Mouse (Mus musculus) heart, embryonic 14.5 days (tissue): ENCODE data around the gene Myl6. TPM values are rescaled to one million over a fixed set of nuclear protein-coding genes. Genes with fewer than 3 reads are reported as not detected.
A peak's percentile ranks its signal among the peaks of the same experiment; 100 is the strongest.

Source experiments
- ATAC-seq: fragments of 200-750 bp; cut with Nextera tagmentation; 2 replicates; pipeline ENCODE4 v1.8.0; 2017; ENCODE audit warnings: low read depth, moderate TSS enrichment; ENCODE audit not compliant: insufficient number of reproducible peaks, insufficient read depth, low FRiP score
- H3K27ac ChIP-seq, 2 experiments: fragments of 200-500 bp in 1 of 2; fragments of 300-500 bp in 1 of 2; sonication (generic) in 1 of 2; replicated peaks in 1 of 2; 2 replicates each; pipeline ENCODE4 v1.5.1; 2012 to 2014; ENCODE audit warnings: low read depth in 2 of 2, low read length in 2 of 2, control low read depth in 1 of 2, mild to moderate bottlenecking in 1 of 2, mixed read lengths in 1 of 2; ENCODE audit not compliant: control insufficient read depth in 1 of 2, insufficient read depth in 1 of 2
- H3K27me3 ChIP-seq: fragments of 300-500 bp; sonication (generic); 2 replicates; pipeline ENCODE4 v1.6.1; 2014; ENCODE audit warnings: mild to moderate bottlenecking, low read length, control low read depth; ENCODE audit not compliant: control insufficient read depth, insufficient read depth
- H3K36me3 ChIP-seq: fragments of 300-500 bp; sonication (generic); 2 replicates; pipeline ENCODE4 v1.6.1; 2014; ENCODE audit warnings: mild to moderate bottlenecking, control low read depth, low read length, mixed read lengths; ENCODE audit not compliant: control insufficient read depth, insufficient read depth
- H3K4me1 ChIP-seq, 2 experiments: fragments of 200-500 bp in 1 of 2; fragments of 300-500 bp in 1 of 2; sonication (generic) in 1 of 2; 2 replicates each; pipeline ENCODE4 v1.6.1; 2012 to 2014; ENCODE audit warnings: low read length in 2 of 2, control low read depth in 1 of 2, mixed read lengths in 1 of 2; ENCODE audit not compliant: control insufficient read depth in 2 of 2, insufficient read depth in 2 of 2
- H3K4me2 ChIP-seq: fragments of 300-500 bp; sonication (generic); 2 replicates; pipeline ENCODE4 v1.6.1; 2014; ENCODE audit warnings: mild to moderate bottlenecking, low read length
- H3K4me3 ChIP-seq, 2 experiments: fragments of 200-500 bp in 1 of 2; fragments of 300-500 bp in 1 of 2; sonication (generic) in 1 of 2; 2 replicates each; pipeline ENCODE4 v1.5.1; 2012 to 2014; ENCODE audit warnings: low read length in 2 of 2, mild to moderate bottlenecking in 2 of 2, control low read depth in 1 of 2, low read depth in 1 of 2, moderate library complexity in 1 of 2; ENCODE audit not compliant: control insufficient read depth in 1 of 2, insufficient read depth in 1 of 2
- H3K9ac ChIP-seq: fragments of 300-500 bp; sonication (generic); 2 replicates; pipeline ENCODE4 v1.6.1; 2014; ENCODE audit warnings: mild to moderate bottlenecking, low read length
- H3K9me3 ChIP-seq: fragments of 300-500 bp; sonication (generic); 2 replicates; pipeline ENCODE4 v1.6.1; 2016; ENCODE audit warnings: low read length, control low read depth; ENCODE audit not compliant: control insufficient read depth
- WGBS: fragments of 180-500 bp; shearing (Covaris S2); extraction: QIAGEN DNeasy Blood & Tissue Kit; methylation state at CpG from one replicate; pipeline ENCODE4 v1.1.7; 2014; 5-methylcytosine and 5-hydroxymethylcytosine counted together
- polyA plus RNA-seq: library from polyadenylated mRNA; unstranded; fragments of >200 nt; fragmentation: Nextera tagmentation; extraction: Ambion mirVana; gene quantifications from 2 replicates; pipeline ENCODE4 v1.2.1, GENCODE M21; 2014

Gene Myl6
- polyA plus RNA-seq, 1 experiment from 2014 or later, result 1,246 TPM

- H3K4me1 ChIP-seq, result peaks cover 22 to 27% of the 10 kb centered on the region in 2 experiments
- no peak overlapping the region for H3K4me3 ChIP-seq
- peak overlapping the region; percentile 80 to 83 for H3K27ac ChIP-seq
- no peaks in the 10 kb centered on the region for H3K9me3 ChIP-seq
- no peak for ATAC-seq
- H3K36me3 ChIP-seq, result peaks cover 79% of the 10 kb centered on the region
- H3K27me3 ChIP-seq, result no peaks in the 10 kb centered on the region
- 43% methylated on average over 5 of the region's 5 CpGs for WGBS
- H3K4me2 ChIP-seq, result peak overlapping the region; percentile 83; the same call in 1 of the 2 replicates
- H3K9ac ChIP-seq, result peak overlapping the region; percentile 62
These were observed 4.6 kb downstream of the Myl6 start for GRCm38 (mm10) chr10:128489380-128489779.

- Histone ChIP-seq H3K4me1 (peaks cover 22 to 27% of the 10 kb centered on the region in 2 experiments), H3K27ac (0 out of 4 replicates have a peak overlapping the region, but pooled peaks of 1 of the 2 experiments have one; percentile 6), H3K9ac (no peak overlapping the region), H3K4me3 (no peak overlapping the region), H3K9me3 (no peaks in the 10 kb centered on the region), H3K4me2 (no peak overlapping the region), H3K36me3 (peaks cover 85% of the 10 kb centered on the region), H3K27me3 (no peaks in the 10 kb centered on the region)
- ATAC-seq, result no peak
- WGBS, result 75% methylated on average over 4 of the region's 4 CpGs
These were observed 5.2 kb downstream of the Myl6 start for GRCm38 (mm10) chr10:128488776-128489175.

- WGBS, result 92% methylated on average over 22 of the region's 22 CpGs
- Histone ChIP-seq H3K4me3 (no peak overlapping the region), H3K36me3 (peaks cover 92% of the 10 kb centered on the region), H3K9me3 (no peaks in the 10 kb centered on the region), H3K4me2 (no peak overlapping the region), H3K4me1 (peaks cover 22 to 27% of the 10 kb centered on the region in 2 experiments), H3K9ac (no peak overlapping the region), H3K27me3 (no peaks in the 10 kb centered on the region), H3K27ac (0 out of 4 replicates have a peak overlapping the region, but pooled peaks of 1 of the 2 experiments have one; percentile 6)
- ATAC-seq, result no peak
These were observed 5.9 kb downstream of the Myl6 start for GRCm38 (mm10) chr10:128487861-128488712.

- Histone ChIP-seq H3K36me3 (peaks cover 100% of the 10 kb centered on the region), H3K27ac (no peak overlapping the region), H3K9ac (no peak overlapping the region), H3K4me2 (no peak overlapping the region), H3K27me3 (no peaks in the 10 kb centered on the region), H3K4me3 (no peak overlapping the region), H3K4me1 (peaks cover 15 to 22% of the 10 kb centered on the region in 2 experiments), H3K9me3 (no peaks in the 10 kb centered on the region)
- ATAC-seq, result no peak
- 72% methylated on average over 7 of the region's 7 CpGs for WGBS
These were observed 7.6 kb downstream of the Myl6 start for GRCm38 (mm10) chr10:128486370-128486769.

- H3K27me3 ChIP-seq, result no peaks in the 10 kb centered on the region
- H3K27ac ChIP-seq, result no peak overlapping the region
- no peak overlapping the region for H3K9ac ChIP-seq
- WGBS, result 83% methylated on average over 12 of the region's 12 CpGs
- H3K36me3 ChIP-seq, result peaks cover 98% of the 10 kb centered on the region
- no peak overlapping the region for H3K4me3 ChIP-seq
- no peak for ATAC-seq
- no peaks in the 10 kb centered on the region for H3K4me1 ChIP-seq
- no peaks in the 10 kb centered on the region for H3K9me3 ChIP-seq
- H3K4me2 ChIP-seq, result no peak overlapping the region
These were observed 19.6 kb downstream of the Myl6 start for GRCm38 (mm10) chr10:128474366-128474765.

- no peaks in the 10 kb centered on the region for H3K9me3 ChIP-seq
- H3K36me3 ChIP-seq, result peaks cover 46% of the 10 kb centered on the region
- no peak for ATAC-seq
- H3K4me3 ChIP-seq, result peak overlapping the region; percentile 89 to 95
- H3K27me3 ChIP-seq, result no peaks in the 10 kb centered on the region
- H3K27ac ChIP-seq, result peak overlapping the region in 1 of 2 experiments; percentile 92; a peak in 3 of 4 replicates
- WGBS, result 8% methylated on average over 5 of the region's 5 CpGs
- peaks cover 0 to 12% of the 10 kb centered on the region in 2 experiments; a peak in 2 of 4 replicates for H3K4me1 ChIP-seq
- peak overlapping the region; percentile 93 for H3K9ac ChIP-seq
- H3K4me2 ChIP-seq, result peak overlapping the region; percentile 86
These were observed 33.7 kb downstream of the Myl6 start for GRCm38 (mm10) chr10:128460270-128460630.

- Histone ChIP-seq H3K27me3 (no peaks in the 10 kb centered on the region), H3K4me2 (peak overlapping the region; percentile 86), H3K9me3 (no peaks in the 10 kb centered on the region), H3K9ac (peak overlapping the region; percentile 93), H3K4me1 (peaks cover 0 to 15% of the 10 kb centered on the region in 2 experiments; a peak in 2 of 4 replicates), H3K36me3 (peaks cover 40% of the 10 kb centered on the region), H3K4me3 (peak overlapping the region; percentile 89 to 95), H3K27ac (peak overlapping the region; percentile 91 to 92)
- peak; percentile 59 for ATAC-seq
- WGBS, result 2% methylated on average over 25 of the region's 67 CpGs
These were observed 34.3 kb downstream of the Myl6 start for GRCm38 (mm10) chr10:128459409-128460269.
